Mouse (Mus musculus): Measurements from ENCODE around the gene Actl7a. TPM values are rescaled to one million over a fixed set of nuclear protein-coding genes. Genes with fewer than 3 reads are reported as not detected.

Gene Actl7a
- polyA plus RNA-seq, 1 experiment from 2014 or later = not detected

GRCm38 (mm10) chr4:56742698-56743097 is 515 bp upstream of the Actl7a start:
- 93% methylated on average over 4 of the region's 4 CpGs for WGBS
- H3K36me3 ChIP-seq (ENCODE audit: control insufficient read depth, insufficient read depth, low read length) = peaks cover 31% of the 10 kb centered on the region
- no peak overlapping the region for H3K27ac ChIP-seq (replicated peaks; ENCODE audit: low read depth, low read length)
- no peaks in the 10 kb centered on the region for H3K9me3 ChIP-seq (ENCODE audit: control insufficient read depth, low read length)
- no peaks in the 10 kb centered on the region for H3K4me1 ChIP-seq (ENCODE audit: control insufficient read depth, insufficient read depth, low read length)
- H3K9ac ChIP-seq (ENCODE audit: low read depth, low read length) = no peak overlapping the region
- no peak overlapping the region for H3K4me3 ChIP-seq (ENCODE audit: low read depth, low read length)
- no peaks in the 10 kb centered on the region for H3K27me3 ChIP-seq (replicated peaks; ENCODE audit: control insufficient read depth, insufficient read depth, low read length)
- no peak for DNase-seq (ENCODE audit: low spot score)
- H3K4me2 ChIP-seq (ENCODE audit: low read depth, low read length) = no peak overlapping the region
- ATAC-seq (ENCODE audit: low read depth) = no peak

GRCm38 (mm10) chr4:56746345-56746744 is 3.1 kb downstream of the Actl7a start:
- Histone ChIP-seq H3K9me3 (ENCODE audit: control insufficient read depth, low read length) (no peaks in the 10 kb centered on the region), H3K27me3 (replicated peaks; ENCODE audit: control insufficient read depth, insufficient read depth, low read length) (no peaks in the 10 kb centered on the region), H3K36me3 (ENCODE audit: control insufficient read depth, insufficient read depth, low read length) (peaks cover 62% of the 10 kb centered on the region), H3K27ac (replicated peaks; ENCODE audit: low read depth, low read length) (no peak overlapping the region), H3K4me1 (ENCODE audit: control insufficient read depth, insufficient read depth, low read length) (no peaks in the 10 kb centered on the region), H3K4me2 (ENCODE audit: low read depth, low read length) (no peak overlapping the region), H3K4me3 (ENCODE audit: low read depth, low read length) (no peak overlapping the region), H3K9ac (ENCODE audit: low read depth, low read length) (no peak overlapping the region)
- DNase-seq (ENCODE audit: low spot score) (peak; percentile 28), ATAC-seq (ENCODE audit: low read depth) (peak; percentile 45; the same call in 1 of the 2 replicates)
- WGBS = 77% methylated on average over 2 of the region's 2 CpGs

- WGBS = 92% methylated on average over 9 of the region's 9 CpGs
- Histone ChIP-seq H3K4me1 (ENCODE audit: control insufficient read depth, insufficient read depth, low read length) (no peaks in the 10 kb centered on the region), H3K27ac (replicated peaks; ENCODE audit: low read depth, low read length) (no peak overlapping the region), H3K9me3 (ENCODE audit: control insufficient read depth, low read length) (no peaks in the 10 kb centered on the region), H3K9ac (ENCODE audit: low read depth, low read length) (no peak overlapping the region), H3K4me3 (ENCODE audit: low read depth, low read length) (no peak overlapping the region), H3K36me3 (ENCODE audit: control insufficient read depth, insufficient read depth, low read length) (peaks cover 70% of the 10 kb centered on the region), H3K4me2 (ENCODE audit: low read depth, low read length) (no peak overlapping the region), H3K27me3 (replicated peaks; ENCODE audit: control insufficient read depth, insufficient read depth, low read length) (no peaks in the 10 kb centered on the region)
- ATAC-seq (ENCODE audit: low read depth) = no peak
- DNase-seq (ENCODE audit: low spot score) = no peak
Measured at GRCm38 (mm10) chr4:56747456-56747855, 4.2 kb downstream of the Actl7a start.

- no peak for DNase-seq (ENCODE audit: low spot score)
- Histone ChIP-seq H3K4me3 (ENCODE audit: low read depth, low read length) (no peak overlapping the region), H3K9me3 (ENCODE audit: control insufficient read depth, low read length) (no peaks in the 10 kb centered on the region), H3K36me3 (ENCODE audit: control insufficient read depth, insufficient read depth, low read length) (peaks cover 92% of the 10 kb centered on the region), H3K9ac (ENCODE audit: low read depth, low read length) (no peak overlapping the region), H3K4me2 (ENCODE audit: low read depth, low read length) (no peak overlapping the region), H3K4me1 (ENCODE audit: control insufficient read depth, insufficient read depth, low read length) (no peaks in the 10 kb centered on the region), H3K27ac (replicated peaks; ENCODE audit: low read depth, low read length) (no peak overlapping the region), H3K27me3 (replicated peaks; ENCODE audit: control insufficient read depth, insufficient read depth, low read length) (no peaks in the 10 kb centered on the region)
- ATAC-seq (ENCODE audit: low read depth) = no peak
- WGBS = 94% methylated on average over 5 of the region's 5 CpGs
Measured at GRCm38 (mm10) chr4:56756021-56756420, 12.8 kb downstream of the Actl7a start.

GRCm38 (mm10) chr4:56756966-56757600 is 13.9 kb downstream of the Actl7a start:
- no peak overlapping the region for H3K27ac ChIP-seq (replicated peaks; ENCODE audit: low read depth, low read length)
- no peaks in the 10 kb centered on the region for H3K4me1 ChIP-seq (ENCODE audit: control insufficient read depth, insufficient read depth, low read length)
- H3K4me2 ChIP-seq (ENCODE audit: low read depth, low read length) = no peak overlapping the region
- H3K36me3 ChIP-seq (ENCODE audit: control insufficient read depth, insufficient read depth, low read length) = peaks cover 92% of the 10 kb centered on the region
- no peak for DNase-seq (ENCODE audit: low spot score)
- H3K9me3 ChIP-seq (ENCODE audit: control insufficient read depth, low read length) = no peaks in the 10 kb centered on the region
- no peak overlapping the region for H3K9ac ChIP-seq (ENCODE audit: low read depth, low read length)
- 87% methylated on average over 10 of the region's 10 CpGs for WGBS
- no peaks in the 10 kb centered on the region for H3K27me3 ChIP-seq (replicated peaks; ENCODE audit: control insufficient read depth, insufficient read depth, low read length)
- H3K4me3 ChIP-seq (ENCODE audit: low read depth, low read length) = no peak overlapping the region
- ATAC-seq (ENCODE audit: low read depth) = no peak

GRCm38 (mm10) chr4:56757693-56758092 is 14.5 kb downstream of the Actl7a start:
- 96% methylated on average over 1 of the region's 1 CpGs for WGBS
- H3K9me3 ChIP-seq (ENCODE audit: control insufficient read depth, low read length) = no peaks in the 10 kb centered on the region
- no peaks in the 10 kb centered on the region for H3K4me1 ChIP-seq (ENCODE audit: control insufficient read depth, insufficient read depth, low read length)
- no peak for ATAC-seq (ENCODE audit: low read depth)
- no peaks in the 10 kb centered on the region for H3K27me3 ChIP-seq (replicated peaks; ENCODE audit: control insufficient read depth, insufficient read depth, low read length)
- no peak overlapping the region for H3K4me2 ChIP-seq (ENCODE audit: low read depth, low read length)
- no peak overlapping the region for H3K9ac ChIP-seq (ENCODE audit: low read depth, low read length)
- no peak for DNase-seq (ENCODE audit: low spot score)
- no peak overlapping the region for H3K4me3 ChIP-seq (ENCODE audit: low read depth, low read length)
- no peak overlapping the region for H3K27ac ChIP-seq (replicated peaks; ENCODE audit: low read depth, low read length)
- peaks cover 96% of the 10 kb centered on the region for H3K36me3 ChIP-seq (ENCODE audit: control insufficient read depth, insufficient read depth, low read length)

GRCm38 (mm10) chr4:56767861-56768284 is 24.7 kb downstream of the Actl7a start:
- WGBS = 65% methylated on average over 5 of the region's 5 CpGs
- Histone ChIP-seq H3K4me3 (ENCODE audit: low read depth, low read length) (no peak overlapping the region), H3K9me3 (ENCODE audit: control insufficient read depth, low read length) (no peaks in the 10 kb centered on the region), H3K27me3 (replicated peaks; ENCODE audit: control insufficient read depth, insufficient read depth, low read length) (no peaks in the 10 kb centered on the region), H3K4me2 (ENCODE audit: low read depth, low read length) (no peak overlapping the region), H3K36me3 (ENCODE audit: control insufficient read depth, insufficient read depth, low read length) (peaks cover 93% of the 10 kb centered on the region), H3K4me1 (ENCODE audit: control insufficient read depth, insufficient read depth, low read length) (no peaks in the 10 kb centered on the region), H3K27ac (replicated peaks; ENCODE audit: low read depth, low read length) (no peak overlapping the region), H3K9ac (ENCODE audit: low read depth, low read length) (no peak overlapping the region)
- ATAC-seq (ENCODE audit: low read depth) (no peak), DNase-seq (ENCODE audit: low spot score) (no peak)

GRCm38 (mm10) chr4:56768913-56769312 is 25.7 kb downstream of the Actl7a start:
- ATAC-seq (ENCODE audit: low read depth) (no peak), DNase-seq (ENCODE audit: low spot score) (no peak)
- Histone ChIP-seq H3K9me3 (ENCODE audit: control insufficient read depth, low read length) (no peaks in the 10 kb centered on the region), H3K9ac (ENCODE audit: low read depth, low read length) (no peak overlapping the region), H3K4me3 (ENCODE audit: low read depth, low read length) (no peak overlapping the region), H3K4me1 (ENCODE audit: control insufficient read depth, insufficient read depth, low read length) (no peaks in the 10 kb centered on the region), H3K4me2 (ENCODE audit: low read depth, low read length) (no peak overlapping the region), H3K36me3 (ENCODE audit: control insufficient read depth, insufficient read depth, low read length) (peaks cover 95% of the 10 kb centered on the region), H3K27ac (replicated peaks; ENCODE audit: low read depth, low read length) (no peak overlapping the region), H3K27me3 (replicated peaks; ENCODE audit: control insufficient read depth, insufficient read depth, low read length) (no peaks in the 10 kb centered on the region)
- WGBS = 91% methylated on average over 7 of the region's 7 CpGs

- H3K9me3 ChIP-seq (ENCODE audit: control insufficient read depth, low read length) = no peaks in the 10 kb centered on the region
- peaks cover 92% of the 10 kb centered on the region for H3K36me3 ChIP-seq (ENCODE audit: control insufficient read depth, insufficient read depth, low read length)
- no peaks in the 10 kb centered on the region for H3K27me3 ChIP-seq (replicated peaks; ENCODE audit: control insufficient read depth, insufficient read depth, low read length)
- H3K4me3 ChIP-seq (ENCODE audit: low read depth, low read length) = no peak overlapping the region
- DNase-seq (ENCODE audit: low spot score) (no peak), ATAC-seq (ENCODE audit: low read depth) (no peak)
- WGBS = 58% methylated on average over 1 of the region's 1 CpGs
- no peak overlapping the region for H3K4me2 ChIP-seq (ENCODE audit: low read depth, low read length)
- H3K9ac ChIP-seq (ENCODE audit: low read depth, low read length) = no peak overlapping the region
- no peak overlapping the region for H3K27ac ChIP-seq (replicated peaks; ENCODE audit: low read depth, low read length)
- no peaks in the 10 kb centered on the region for H3K4me1 ChIP-seq (ENCODE audit: control insufficient read depth, insufficient read depth, low read length)
Measured at GRCm38 (mm10) chr4:56771065-56771464, 27.9 kb downstream of the Actl7a start.

Data from embryonic facial prominence, embryonic 14.5 days (tissue).